Mouse (Mus musculus) ovary, postnatal 36 days (tissue): ENCODE results near the gene Pex19.

Source experiments
- DNase-seq: peaks from one replicate; pipeline ENCODE4 v3.0.0; 2022; ENCODE audit warnings: low spot score, mixed read lengths

Gene Pex19

GRCm38 (mm10) chr1:172126376-172127347 lies at the start of gene Pex19:
Gene Pex19 (plus strand): TSS chr1:172126755.
- DNase-seq: peak; percentile 72

- DNase-seq: peak; percentile 45
These were observed 48.6 kb upstream of the Pex19 start for GRCm38 (mm10) chr1:172077981-172078380.

GRCm38 (mm10) chr1:172082101-172082898 lies 44.3 kb upstream of the Pex19 start, which contains the start of the genes Copa and Ncstn:
Gene Copa (plus strand): TSS chr1:172082529.
Gene Ncstn (minus strand): TSS chr1:172082795.
- peak; percentile 91 for DNase-seq

- DNase-seq: no peak
These were observed 43.6 kb upstream of the Pex19 start for GRCm38 (mm10) chr1:172082899-172083445.

- DNase-seq: no peak
These were observed 33.0 kb upstream of the Pex19 start for GRCm38 (mm10) chr1:172093522-172093921.

- no peak for DNase-seq
These were observed 32.3 kb upstream of the Pex19 start for GRCm38 (mm10) chr1:172094295-172094694.

- no peak for DNase-seq
These were observed 31.4 kb upstream of the Pex19 start for GRCm38 (mm10) chr1:172095202-172095601.

- no peak for DNase-seq
These were observed 27.1 kb upstream of the Pex19 start for GRCm38 (mm10) chr1:172099325-172100033.

- DNase-seq: no peak
These were observed 22.9 kb upstream of the Pex19 start for GRCm38 (mm10) chr1:172103619-172104018.

- no peak for DNase-seq
These were observed 21.5 kb upstream of the Pex19 start for GRCm38 (mm10) chr1:172105101-172105500.

GRCm38 (mm10) chr1:172107777-172108477 lies 18.6 kb upstream of the Pex19 start:
- DNase-seq: no peak

- no peak for DNase-seq
These were observed 9.6 kb upstream of the Pex19 start for GRCm38 (mm10) chr1:172116948-172117347.

GRCm38 (mm10) chr1:172119100-172119499 lies 7.5 kb upstream of the Pex19 start:
- DNase-seq: no peak

GRCm38 (mm10) chr1:172119720-172120119 lies 6.8 kb upstream of the Pex19 start:
- no peak for DNase-seq

- DNase-seq: no peak
These were observed 3.9 kb upstream of the Pex19 start for GRCm38 (mm10) chr1:172122671-172123070.

- DNase-seq: no peak
These were observed 2.0 kb upstream of the Pex19 start for GRCm38 (mm10) chr1:172124572-172124971.

- no peak for DNase-seq
These were observed 932 bp downstream of the Pex19 start for GRCm38 (mm10) chr1:172127487-172127886.

- no peak for DNase-seq
These were observed 2.0 kb downstream of the Pex19 start for GRCm38 (mm10) chr1:172128563-172128962.

GRCm38 (mm10) chr1:172129108-172129507 lies 2.6 kb downstream of the Pex19 start:
- DNase-seq: no peak

- no peak for DNase-seq
These were observed 3.2 kb downstream of the Pex19 start for GRCm38 (mm10) chr1:172129780-172130179.

- no peak for DNase-seq
These were observed 5.8 kb downstream of the Pex19 start for GRCm38 (mm10) chr1:172132319-172132718.
